Mouse (Mus musculus) liver, adult 2 months (tissue): ENCODE data around the gene Col25a1. TPM values are rescaled to one million over a fixed set of nuclear protein-coding genes. Genes with fewer than 3 reads are reported as not detected.

Experiments
- DNase-seq: peaks from one replicate; pipeline ENCODE4 v3.0.0-alpha.2; 2011; ENCODE audit warnings: low read depth, low spot score; ENCODE audit errors: extremely low read depth
- H3K27ac ChIP-seq: fragments of 200-500 bp; replicated peaks from 2 replicates; pipeline ENCODE4 v1.5.1; 2012; ENCODE audit warnings: low read depth, mild to moderate bottlenecking, control low read depth, inconsistent platforms, low read length; ENCODE audit not compliant: insufficient read depth
- H3K27me3 ChIP-seq: fragments of 200-500 bp; 2 replicates; pipeline ENCODE4 v1.6.1; 2012; ENCODE audit warnings: mild to moderate bottlenecking, moderate library complexity, low read length, inconsistent platforms; ENCODE audit not compliant: control insufficient read depth, insufficient read depth
- H3K36me3 ChIP-seq: fragments of 200-500 bp; 2 replicates; pipeline ENCODE4 v1.6.1; 2012; ENCODE audit warnings: low read length, inconsistent platforms; ENCODE audit not compliant: control insufficient read depth, insufficient read depth
- H3K4me1 ChIP-seq: fragments of 200-500 bp; 2 replicates; pipeline ENCODE4 v1.6.1; 2011; ENCODE audit warnings: low read length; ENCODE audit not compliant: control insufficient read depth, insufficient read depth
- H3K4me3 ChIP-seq: fragments of 200-500 bp; 2 replicates; pipeline ENCODE4 v1.5.1; 2011; ENCODE audit warnings: low read depth, mild to moderate bottlenecking, control low read depth, low read length, moderate library complexity; ENCODE audit not compliant: insufficient read depth
- H3K79me2 ChIP-seq: fragments of 200-500 bp; 2 replicates; pipeline ENCODE4 v1.6.1; 2012; ENCODE audit warnings: inconsistent platforms, mild to moderate bottlenecking, low read length, moderate library complexity; ENCODE audit not compliant: control insufficient read depth, insufficient read depth
- H3K9ac ChIP-seq: fragments of 200-500 bp; 2 replicates; pipeline ENCODE4 v1.6.1; 2012; ENCODE audit warnings: low read depth, mild to moderate bottlenecking, control low read depth, inconsistent platforms, low read length
- CTCF ChIP-seq: fragments of 200-500 bp; IDR thresholded peaks from 2 replicates; pipeline ENCODE4 v1.5.1; 2011; ENCODE audit warnings: low read depth, low read length, control low read depth
- POLR2A ChIP-seq: fragments of 200-500 bp; IDR thresholded peaks from 2 replicates; pipeline ENCODE4 v1.6.1; 2011; ENCODE audit warnings: low read length, control low read depth; ENCODE audit not compliant: insufficient read depth; ENCODE audit errors: extremely low read depth
- WGBS: fragments of 180-500 bp; shearing (Covaris S2); methylation state at CpG from one replicate; pipeline ENCODE4 v1.1.7; 2018; 5-methylcytosine and 5-hydroxymethylcytosine counted together
- polyA plus RNA-seq: library from polyadenylated mRNA; depleted of rRNA; stranded (reverse); fragments of >200 nt; gene quantifications from 2 replicates; pipeline ENCODE4 v1.2.3, GENCODE M21; 2012
- total RNA-seq: library from RNA; depleted of rRNA; stranded (reverse); fragments of >200 nt; gene quantifications from 2 replicates; pipeline ENCODE4 v1.2.3, GENCODE M21; 2014

The Col25a1 gene
- total and polyA plus RNA-seq, 2 experiments = 0.05 to 0.09 TPM

GRCm38 (mm10) chr3:130290175-130290574, 158.9 kb downstream of the Col25a1 start:
- no peak overlapping the region for H3K9ac ChIP-seq
- 76% methylated on average over 6 of the region's 6 CpGs for WGBS
- no peaks in the 10 kb centered on the region for H3K4me1 ChIP-seq
- no peaks in the 10 kb centered on the region for H3K27me3 ChIP-seq
- TF ChIP-seq POLR2A (no peak), CTCF (no peak)
- H3K4me3 ChIP-seq = no peak overlapping the region
- H3K36me3 ChIP-seq = no peaks in the 10 kb centered on the region
- DNase-seq = no peak
- H3K27ac ChIP-seq = no peak overlapping the region
- no peaks in the 10 kb centered on the region for H3K79me2 ChIP-seq

DNA sequence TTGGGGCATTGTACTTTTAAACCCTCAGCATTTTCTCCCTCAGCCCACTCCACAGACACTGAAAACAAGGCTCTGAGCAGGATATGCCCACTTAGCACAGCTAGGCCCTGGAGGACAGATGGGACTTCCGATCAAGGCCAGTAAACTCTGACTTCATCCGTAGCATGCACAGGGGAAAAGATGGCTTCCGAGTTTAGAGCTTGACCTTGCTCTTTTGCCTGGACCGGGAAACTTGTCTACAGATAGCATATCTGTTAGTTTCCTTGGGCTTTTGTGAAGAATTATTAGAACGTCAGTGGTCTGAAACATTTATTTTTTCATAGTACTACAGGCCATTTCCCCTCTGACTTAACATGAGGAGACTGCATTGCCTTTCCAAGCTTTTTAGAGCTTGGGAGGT, 159.4 kb downstream of the Col25a1 start:
- H3K4me1 ChIP-seq = no peaks in the 10 kb centered on the region
- H3K27me3 ChIP-seq = no peaks in the 10 kb centered on the region
- 81% methylated on average over 5 of the region's 5 CpGs for WGBS
- no peaks in the 10 kb centered on the region for H3K79me2 ChIP-seq
- no peaks in the 10 kb centered on the region for H3K36me3 ChIP-seq
- TF ChIP-seq CTCF (no peak), POLR2A (no peak)
- peak; percentile 9 for DNase-seq
- no peak overlapping the region for H3K9ac ChIP-seq
- H3K27ac ChIP-seq = no peak overlapping the region
- no peak overlapping the region for H3K4me3 ChIP-seq

GRCm38 (mm10) chr3:130291926-130292325, 160.6 kb downstream of the Col25a1 start:
- Histone ChIP-seq H3K79me2 (no peaks in the 10 kb centered on the region), H3K4me3 (no peak overlapping the region), H3K4me1 (no peaks in the 10 kb centered on the region), H3K9ac (no peak overlapping the region), H3K36me3 (no peaks in the 10 kb centered on the region), H3K27me3 (no peaks in the 10 kb centered on the region), H3K27ac (no peak overlapping the region)
- no peak for DNase-seq
- TF ChIP-seq CTCF (no peak), POLR2A (no peak)
- 90% methylated on average over 5 of the region's 5 CpGs for WGBS

- H3K27ac ChIP-seq = no peak overlapping the region
- H3K4me3 ChIP-seq = no peak overlapping the region
- TF ChIP-seq CTCF = no peak
- TF ChIP-seq POLR2A = no peak
- no peak overlapping the region for H3K9ac ChIP-seq
- H3K36me3 ChIP-seq = no peaks in the 10 kb centered on the region
- no peak for DNase-seq
- no peaks in the 10 kb centered on the region for H3K4me1 ChIP-seq
- 71% methylated on average over 3 of the region's 3 CpGs for WGBS
- no peaks in the 10 kb centered on the region for H3K79me2 ChIP-seq
- no peaks in the 10 kb centered on the region for H3K27me3 ChIP-seq
These were observed 169.2 kb downstream of the Col25a1 start for GRCm38 (mm10) chr3:130300530-130300929.

DNA sequence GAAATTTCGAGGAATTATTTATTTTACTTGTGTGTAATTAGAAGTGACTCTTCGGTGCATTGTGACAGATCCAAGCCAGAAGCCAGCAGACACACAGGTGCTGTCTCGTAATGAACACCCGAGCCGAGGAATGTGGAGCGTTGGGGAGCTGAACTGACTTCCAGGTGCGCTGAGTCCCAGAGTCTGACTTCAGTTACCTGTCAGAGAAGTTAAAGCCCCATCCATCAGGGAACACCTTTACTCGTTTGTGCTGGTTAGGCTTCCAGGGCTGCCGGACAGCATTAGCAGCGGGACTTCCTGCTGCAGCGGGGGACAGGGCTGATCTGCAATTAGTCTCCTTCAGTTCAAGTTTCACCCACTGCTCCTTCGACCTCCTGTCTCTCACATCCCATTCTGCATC, 172.3 kb downstream of the Col25a1 start:
- no peak for DNase-seq
- Histone ChIP-seq H3K27ac (no peak overlapping the region), H3K27me3 (no peaks in the 10 kb centered on the region), H3K79me2 (no peaks in the 10 kb centered on the region), H3K36me3 (no peaks in the 10 kb centered on the region), H3K4me3 (no peak overlapping the region), H3K9ac (no peak overlapping the region), H3K4me1 (no peaks in the 10 kb centered on the region; the same call in 1 of the 2 replicates)
- TF ChIP-seq CTCF (no peak), POLR2A (no peak)
- 79% methylated on average over 12 of the region's 12 CpGs for WGBS

DNA sequence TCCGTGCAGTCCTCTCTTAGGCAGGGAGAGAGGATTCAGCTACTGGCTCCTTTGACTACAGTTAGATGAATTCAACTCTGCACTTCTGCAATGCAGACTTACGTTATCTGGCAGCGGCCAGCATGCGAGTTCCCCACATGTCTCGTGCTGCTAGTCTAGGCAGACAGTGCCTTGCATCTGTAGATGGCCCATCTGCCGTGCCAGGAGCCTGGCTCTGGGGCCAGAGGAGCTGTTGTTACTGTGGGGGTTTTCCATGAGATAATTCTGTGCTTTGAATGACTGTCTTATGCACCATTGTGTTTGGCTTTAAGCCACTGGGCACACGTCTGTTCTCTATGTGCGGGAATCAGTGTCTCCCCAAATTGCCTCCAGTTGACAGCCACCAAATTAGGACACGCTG, 173.5 kb downstream of the Col25a1 start:
- Histone ChIP-seq H3K27ac (no peak overlapping the region), H3K27me3 (no peaks in the 10 kb centered on the region), H3K4me3 (no peak overlapping the region), H3K36me3 (no peaks in the 10 kb centered on the region), H3K4me1 (no peaks in the 10 kb centered on the region; the same call in 1 of the 2 replicates), H3K79me2 (no peaks in the 10 kb centered on the region), H3K9ac (no peak overlapping the region)
- DNase-seq = no peak
- TF ChIP-seq POLR2A (no peak), CTCF (no peak)
- WGBS = 88% methylated on average over 9 of the region's 9 CpGs
